Mouse (Mus musculus) MEL (cell line): ENCODE results near the gene Mtx1.

Source experiments
- CTCF ChIP-seq, 3 experiments: IDR thresholded peaks in 2 of 3; conservative IDR thresholded peaks in 1 of 3; 2 replicates each; pipeline ENCODE4 v1.5.1; 2011 to 2012; ENCODE audit warnings: low read length in 3 of 3, low read depth in 2 of 3, mild to moderate bottlenecking in 2 of 3, improper control_type of control experiment in 1 of 3, inconsistent platforms in 1 of 3, mixed read lengths in 1 of 3, moderate library complexity in 1 of 3; ENCODE audit not compliant: control insufficient read depth in 1 of 3, insufficient read depth in 1 of 3, poor library complexity in 1 of 3, severe bottlenecking in 1 of 3
- EP300 ChIP-seq, 2 experiments: IDR thresholded peaks; 2 replicates each; pipeline ENCODE4 v1.6.1; 2011; ENCODE audit warnings: improper control_type of control experiment in 2 of 2, low read length in 2 of 2, low read depth in 1 of 2, mild to moderate bottlenecking in 1 of 2
- KAT2A ChIP-seq: conservative IDR thresholded peaks from 2 replicates; pipeline ENCODE4 v1.6.1; 2012; ENCODE audit warnings: low read depth, low read length, improper control_type of control experiment, inconsistent platforms
- MEF2A ChIP-seq: IDR thresholded peaks from 2 replicates; pipeline ENCODE4 v1.6.1; 2014; ENCODE audit warnings: low read depth, mild to moderate bottlenecking, inconsistent platforms, low read length, improper control_type of control experiment; ENCODE audit not compliant: poor library complexity, insufficient replicate concordance, severe bottlenecking; ENCODE audit errors: extremely low read depth
- MYC ChIP-seq: IDR thresholded peaks from 2 replicates; pipeline ENCODE4 v1.6.1; 2011; ENCODE audit warnings: low read depth, mild to moderate bottlenecking, low read length, improper control_type of control experiment, moderate library complexity
- POLR2A ChIP-seq, 2 experiments: IDR thresholded peaks; 2 replicates each; pipeline ENCODE4 v1.6.1; 2011 to 2012; ENCODE audit warnings: low read length in 2 of 2, mild to moderate bottlenecking in 2 of 2, control low read depth in 1 of 2, improper control_type of control experiment in 1 of 2, low read depth in 1 of 2, moderate library complexity in 1 of 2; ENCODE audit not compliant: control insufficient read depth in 1 of 2, insufficient read depth in 1 of 2, poor library complexity in 1 of 2
- RAD21 ChIP-seq: IDR thresholded peaks from 2 replicates; pipeline ENCODE4 v1.6.1; 2011; ENCODE audit warnings: mild to moderate bottlenecking, low read depth, low read length, improper control_type of control experiment
- SIN3A ChIP-seq: IDR thresholded peaks from 2 replicates; pipeline ENCODE4 v1.6.1; 2012; ENCODE audit warnings: low read length, improper control_type of control experiment, inconsistent platforms
- TBP ChIP-seq: IDR thresholded peaks from 2 replicates; pipeline ENCODE4 v1.8.0; 2011; ENCODE audit warnings: low read depth, low read length, improper control_type of control experiment
- ZNF384 ChIP-seq: IDR thresholded peaks from 2 replicates; pipeline ENCODE4 v1.6.1; 2012; ENCODE audit warnings: low read depth, mild to moderate bottlenecking, inconsistent platforms, low read length, improper control_type of control experiment

DNA sequence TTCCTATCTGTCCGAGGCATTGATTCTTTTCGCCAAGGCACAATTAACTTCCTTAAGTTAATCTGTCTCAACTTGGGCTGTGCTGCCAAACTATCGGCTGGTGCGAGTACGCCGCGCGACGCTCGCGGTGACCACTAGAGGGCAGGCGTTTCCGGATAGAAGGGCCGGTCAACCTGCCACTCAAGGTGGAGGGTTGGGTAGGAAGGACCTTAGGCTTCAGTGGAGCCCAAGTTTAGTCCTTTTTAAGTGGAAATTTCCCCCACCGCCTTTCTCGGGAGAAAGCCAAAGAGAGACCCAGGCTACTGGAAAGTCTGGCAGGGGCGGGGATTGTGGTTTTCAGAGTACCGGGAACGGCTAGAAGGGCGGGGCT lies 1.3 kb upstream of the Mtx1 start:
- TF ChIP-seq CTCF (IDR thresholded peaks at IDR 0.05 in 2 of 3, conservative IDR thresholded peaks at IDR 0.05 in 1 of 3; ENCODE audit: control insufficient read depth in 1 of 3, insufficient read depth in 1 of 3, low read depth in 2 of 3, low read length in 3 of 3, poor library complexity in 1 of 3, severe bottlenecking in 1 of 3) (peak; percentile 96 to 100 (median 99)), MYC (no peak; the same call in 1 of the 2 replicates), KAT2A (no peak), EP300 (IDR thresholded peaks at IDR 0.05; ENCODE audit: low read depth in 1 of 2, low read length in 2 of 2) (no peak), MEF2A (no peak), SIN3A (peak; percentile 78; the same call in 1 of the 2 replicates), TBP (no peak), POLR2A (IDR thresholded peaks at IDR 0.05; ENCODE audit: control insufficient read depth in 1 of 2, insufficient read depth in 1 of 2, low read depth in 1 of 2, low read length in 2 of 2, poor library complexity in 1 of 2) (peak in 1 of 2 experiments; percentile 35; a peak in 1 of 4 replicates), ZNF384 (no peak), RAD21 (peak; percentile 60)
